Mouse (Mus musculus): ENCODE results near the gene Fam81a.

The Fam81a gene

DNA sequence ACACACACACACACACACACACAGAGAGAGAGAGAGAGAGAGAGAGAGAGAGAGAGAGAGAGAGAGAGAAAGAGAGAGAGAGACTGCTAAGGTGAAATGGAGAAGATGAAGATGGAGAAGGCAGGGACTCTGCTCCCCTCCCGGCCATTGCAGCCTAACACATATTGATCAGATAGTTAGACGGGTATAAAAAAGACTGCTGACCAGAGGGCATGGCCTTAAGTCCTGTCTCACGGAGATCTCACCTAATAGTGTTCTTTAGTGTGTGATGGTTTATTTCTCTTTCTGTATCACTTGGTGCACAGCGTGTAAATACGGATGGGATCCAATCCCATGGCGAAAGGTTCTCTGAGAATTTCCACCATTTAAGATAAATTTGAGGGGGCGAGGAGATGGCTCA, at the start of gene Fam81a:
Gene Fam81a (minus strand): TSS at position 101 of the 400 bp plus-strand sequence.
- no peak for DNase-seq (ENCODE audit: extremely low read depth, insufficient read length, low spot score)

DNA sequence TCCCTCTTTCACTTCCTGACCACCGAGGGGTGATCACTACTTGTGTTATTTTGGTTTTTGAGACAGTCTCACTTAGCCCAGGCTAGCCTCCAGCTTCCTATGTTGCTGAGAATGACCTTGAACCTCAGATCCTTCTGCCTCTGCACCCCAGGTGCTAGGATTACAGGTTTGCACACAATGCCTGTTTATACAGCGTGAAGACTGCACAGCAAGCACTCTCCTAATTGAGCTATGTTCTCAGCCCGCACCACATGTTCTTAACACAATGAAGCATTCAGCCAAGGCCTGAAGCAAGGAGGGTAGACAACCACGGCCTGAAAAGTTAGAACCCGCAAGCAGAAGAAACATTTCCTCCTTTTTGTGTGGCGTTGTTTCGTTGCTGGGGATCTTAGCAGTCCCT, 40.3 kb upstream of the Fam81a start:
- DNase-seq (ENCODE audit: extremely low read depth, insufficient read length, low spot score) = no peak

DNA sequence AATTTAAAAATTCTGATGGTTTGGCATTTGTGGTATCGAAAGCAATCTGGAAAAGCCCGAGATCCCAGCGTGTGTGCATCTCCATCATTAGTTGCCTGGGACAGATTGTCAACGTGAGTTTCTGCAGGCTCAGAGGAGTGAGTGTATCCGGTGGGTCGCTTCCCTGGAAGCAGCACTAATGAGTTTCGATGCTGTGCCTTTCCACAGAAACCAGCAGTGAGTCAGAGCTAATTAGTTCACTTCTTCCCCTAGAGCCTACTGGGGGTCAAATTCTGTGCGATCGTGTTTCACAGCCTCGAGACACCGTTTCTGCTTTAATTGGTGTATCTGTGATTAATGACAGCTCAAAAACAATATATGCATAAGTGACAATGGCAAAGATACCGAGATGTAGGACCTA, 39.4 kb upstream of the Fam81a start:
- no peak for DNase-seq (ENCODE audit: extremely low read depth, insufficient read length, low spot score)

DNA sequence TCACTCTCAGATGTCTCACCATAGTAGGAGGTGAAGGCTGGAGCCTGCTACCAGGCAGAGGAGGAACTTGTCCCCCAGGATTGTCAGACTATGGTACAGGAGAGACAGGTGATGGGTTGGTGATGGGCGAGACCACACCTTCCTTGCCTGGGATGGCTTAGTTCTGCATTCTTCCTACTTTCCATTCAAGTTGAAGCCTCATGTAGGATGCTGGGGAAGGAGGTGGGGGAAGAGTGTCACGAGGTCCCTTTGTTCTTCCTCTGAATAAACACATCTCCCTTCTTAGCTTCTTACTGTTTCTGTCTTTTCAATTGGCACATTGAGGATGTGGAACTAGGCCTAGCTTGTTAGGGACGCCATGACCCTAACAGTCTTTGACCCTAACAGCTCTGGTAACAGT, 33.9 kb upstream of the Fam81a start:
- DNase-seq (ENCODE audit: extremely low read depth, insufficient read length, low spot score) = no peak

DNA sequence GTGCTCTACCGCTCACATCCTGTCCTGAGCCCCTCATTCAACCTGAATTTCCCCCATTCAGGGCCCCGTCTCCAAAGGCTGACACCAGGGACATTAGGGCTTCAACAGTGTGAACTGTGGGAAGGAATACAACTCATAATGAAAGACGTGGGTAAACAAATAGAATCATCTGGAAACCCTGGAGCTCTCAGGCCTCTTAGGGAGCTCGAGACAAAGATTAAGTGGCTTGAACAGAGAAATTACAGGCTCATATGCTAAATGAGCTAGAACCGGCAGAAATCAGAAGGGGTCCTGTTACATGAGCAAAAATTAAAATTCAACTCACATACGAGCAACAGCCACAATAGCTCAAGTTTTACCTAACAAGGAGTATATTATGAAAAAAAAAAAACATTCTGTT, 32.5 kb upstream of the Fam81a start:
- DNase-seq (ENCODE audit: extremely low read depth, insufficient read length, low spot score) = no peak

- no peak for DNase-seq (ENCODE audit: extremely low read depth, insufficient read length, low spot score)
Observed at GRCm38 (mm10) chr9:70174291-70174848, 32.0 kb upstream of the Fam81a start.

- DNase-seq (ENCODE audit: extremely low read depth, insufficient read length, low spot score) = no peak
Observed at GRCm38 (mm10) chr9:70168973-70169372, 26.6 kb upstream of the Fam81a start.

DNA sequence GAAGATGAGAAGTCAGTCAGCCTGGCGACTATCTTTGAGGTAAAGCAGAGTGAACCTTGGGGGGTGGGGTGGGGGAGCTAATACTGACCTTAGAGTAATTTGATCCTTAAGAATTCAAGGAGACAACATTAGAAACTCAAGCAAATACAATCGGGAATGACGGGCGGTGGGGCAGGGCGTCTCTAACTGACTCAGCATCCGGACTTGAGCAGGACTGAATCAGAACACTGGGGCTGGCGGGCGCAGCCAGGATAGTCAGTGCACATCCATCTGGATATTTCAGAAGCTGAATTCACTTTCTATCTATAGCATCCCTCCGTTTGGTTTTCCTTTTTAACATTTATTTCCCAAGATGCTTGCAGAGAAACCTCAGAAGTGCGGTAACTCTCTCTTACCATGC, 17.7 kb upstream of the Fam81a start:
- DNase-seq (ENCODE audit: extremely low read depth, insufficient read length, low spot score) = no peak

GRCm38 (mm10) chr9:70147618-70148017, 5.3 kb upstream of the Fam81a start:
- DNase-seq (ENCODE audit: extremely low read depth, insufficient read length, low spot score) = no peak

- no peak for DNase-seq (ENCODE audit: extremely low read depth, insufficient read length, low spot score)
Observed at GRCm38 (mm10) chr9:70145426-70145825, 3.1 kb upstream of the Fam81a start.

DNA sequence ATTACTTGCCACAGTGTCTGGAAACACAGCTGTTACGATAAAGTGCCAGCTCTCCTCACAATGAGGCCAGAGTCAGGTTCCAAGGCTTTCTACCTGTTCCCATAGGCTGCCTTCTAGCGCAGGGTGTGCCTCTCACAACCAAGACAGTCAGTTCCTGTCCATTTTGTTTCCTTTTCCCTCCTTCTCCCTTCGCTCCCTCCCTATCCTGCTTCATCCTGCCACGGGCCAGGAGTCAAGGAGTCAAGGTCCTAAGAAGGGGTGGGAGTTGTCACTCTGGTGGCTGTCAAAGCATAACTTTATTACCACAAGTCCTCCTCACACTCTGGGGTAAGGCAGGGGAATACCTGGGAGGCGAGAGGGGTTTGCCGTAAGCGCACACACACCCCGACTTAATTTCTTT, 966 bp upstream of the Fam81a start:
- no peak for DNase-seq (ENCODE audit: extremely low read depth, insufficient read length, low spot score)

GRCm38 (mm10) chr9:70141885-70142326, 454 bp downstream of the Fam81a start:
- DNase-seq (ENCODE audit: extremely low read depth, insufficient read length, low spot score) = no peak

- DNase-seq (ENCODE audit: extremely low read depth, insufficient read length, low spot score) = peak; percentile 7
Observed at GRCm38 (mm10) chr9:70140871-70141796, 1.2 kb downstream of the Fam81a start.

DNA sequence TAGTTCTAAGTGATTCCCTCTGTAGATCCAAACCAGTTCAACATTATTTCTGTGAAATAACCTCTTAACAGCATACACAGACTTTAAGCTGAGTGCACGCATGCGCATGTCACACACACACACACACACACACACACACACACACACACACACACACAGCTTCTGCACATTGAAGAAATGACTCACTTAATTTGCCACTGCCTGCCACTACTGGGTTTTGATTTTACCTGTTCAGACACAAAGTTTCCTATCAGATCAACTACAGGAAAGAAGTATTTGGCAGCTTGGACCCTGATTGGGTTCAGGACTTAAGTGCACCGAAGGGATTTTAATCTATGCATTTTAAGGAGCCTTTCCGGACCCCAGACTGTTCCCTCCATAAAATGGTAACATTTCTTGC, 2.0 kb downstream of the Fam81a start:
- no peak for DNase-seq (ENCODE audit: extremely low read depth, insufficient read length, low spot score)

- no peak for DNase-seq (ENCODE audit: extremely low read depth, insufficient read length, low spot score)
Observed at GRCm38 (mm10) chr9:70139331-70139885, 3.0 kb downstream of the Fam81a start.

DNA sequence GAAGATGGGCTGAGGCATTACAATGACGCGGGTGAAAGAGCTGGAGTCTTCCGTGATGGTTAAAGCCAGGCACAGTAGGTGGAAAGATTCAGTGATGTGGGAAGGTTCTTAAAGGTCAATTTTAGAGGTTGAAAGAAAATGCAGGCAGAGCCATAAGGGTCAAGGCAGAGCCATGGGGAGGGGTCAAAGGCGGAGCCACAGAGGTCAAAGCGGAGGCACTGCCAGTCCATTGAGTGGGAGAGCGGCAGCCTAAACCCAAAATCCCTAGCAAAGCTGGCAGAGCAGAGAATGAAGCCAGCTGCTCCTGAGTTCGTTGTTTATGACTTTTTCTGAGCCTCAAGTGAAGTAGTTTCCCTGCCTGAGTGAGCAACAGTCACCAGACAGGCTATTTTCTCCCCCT, 3.8 kb downstream of the Fam81a start:
- DNase-seq (ENCODE audit: extremely low read depth, insufficient read length, low spot score) = no peak

DNA sequence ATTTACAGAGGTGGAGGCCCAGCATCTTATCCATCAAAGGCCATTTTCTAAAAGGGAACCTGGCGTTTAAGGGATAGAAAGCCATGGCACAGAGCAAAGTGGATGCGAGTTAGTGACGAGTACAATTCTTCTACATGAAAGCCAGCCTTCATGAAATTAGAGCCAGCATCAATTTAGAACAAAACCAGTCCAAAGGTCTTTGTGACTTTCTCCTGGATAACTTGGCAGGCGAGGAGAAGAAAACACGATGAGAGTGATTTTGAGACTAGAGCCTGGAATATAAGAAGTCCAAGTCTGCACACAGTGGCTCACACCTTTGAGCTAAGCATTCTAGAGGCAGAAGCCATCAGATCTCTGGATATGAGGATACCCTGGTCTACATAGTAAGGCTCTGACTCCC, 4.4 kb downstream of the Fam81a start:
- no peak for DNase-seq (ENCODE audit: extremely low read depth, insufficient read length, low spot score)

DNA sequence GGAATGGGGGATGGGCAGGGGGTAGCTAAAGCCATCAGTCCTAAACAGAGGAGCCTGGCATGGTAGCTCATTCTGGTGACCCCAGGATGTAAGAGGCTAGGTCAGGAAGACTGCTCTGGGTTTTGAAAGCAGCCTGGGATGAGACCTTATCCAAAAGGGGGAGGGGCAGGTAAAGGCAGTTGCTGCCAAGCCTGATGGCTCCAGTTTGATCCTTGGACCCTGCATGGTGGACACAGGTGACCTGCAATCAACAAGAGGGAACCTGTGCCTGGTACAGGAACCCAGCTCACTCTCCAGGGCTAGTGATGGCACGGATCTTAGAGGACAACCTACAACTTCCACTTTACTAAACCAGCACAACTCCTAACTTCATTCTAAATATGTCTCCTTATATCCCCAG, 7.2 kb downstream of the Fam81a start:
- DNase-seq (ENCODE audit: extremely low read depth, insufficient read length, low spot score) = no peak

DNA sequence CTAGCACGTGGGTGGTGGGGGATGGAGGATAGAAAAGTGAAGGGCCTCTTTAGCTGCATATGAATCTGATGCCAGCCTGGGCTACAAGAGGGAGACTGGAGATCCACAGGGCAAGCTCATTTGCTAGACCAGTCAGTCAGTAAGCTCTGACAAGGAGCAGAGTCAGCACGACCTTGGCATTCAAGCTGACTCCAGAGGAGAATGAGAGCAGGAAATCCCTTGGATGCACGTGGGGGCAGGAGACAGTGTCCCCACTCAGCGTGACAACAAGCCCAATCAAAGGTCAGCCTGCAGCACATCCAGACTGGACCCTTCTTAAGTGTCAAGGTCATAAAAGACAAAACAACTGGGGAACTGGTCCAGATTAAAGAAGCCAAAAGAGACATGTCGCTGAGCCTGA, 7.6 kb downstream of the Fam81a start:
- DNase-seq (ENCODE audit: extremely low read depth, insufficient read length, low spot score) = no peak

GRCm38 (mm10) chr9:70134215-70134614, 8.1 kb downstream of the Fam81a start:
- no peak for DNase-seq (ENCODE audit: extremely low read depth, insufficient read length, low spot score)

DNA sequence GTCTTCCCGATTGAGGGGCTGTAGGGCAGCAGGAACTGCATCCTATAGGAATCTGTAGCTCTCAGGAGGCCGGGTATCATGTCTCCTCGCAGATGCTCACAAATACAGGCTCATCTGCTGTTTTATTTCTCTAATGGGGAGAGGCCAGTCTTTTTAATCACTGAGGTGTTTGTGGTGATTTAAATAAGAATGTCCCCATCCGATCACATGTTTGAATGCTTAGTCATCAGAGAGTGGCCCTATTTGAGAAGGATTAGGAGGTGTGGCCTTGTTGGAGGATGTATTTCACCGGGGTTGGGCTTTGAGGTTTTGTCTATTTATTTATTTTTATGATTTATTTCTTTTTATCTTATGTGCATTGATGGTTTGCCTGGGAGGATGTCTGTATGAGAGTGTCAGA, 11.6 kb downstream of the Fam81a start:
- no peak for DNase-seq (ENCODE audit: extremely low read depth, insufficient read length, low spot score)

DNA sequence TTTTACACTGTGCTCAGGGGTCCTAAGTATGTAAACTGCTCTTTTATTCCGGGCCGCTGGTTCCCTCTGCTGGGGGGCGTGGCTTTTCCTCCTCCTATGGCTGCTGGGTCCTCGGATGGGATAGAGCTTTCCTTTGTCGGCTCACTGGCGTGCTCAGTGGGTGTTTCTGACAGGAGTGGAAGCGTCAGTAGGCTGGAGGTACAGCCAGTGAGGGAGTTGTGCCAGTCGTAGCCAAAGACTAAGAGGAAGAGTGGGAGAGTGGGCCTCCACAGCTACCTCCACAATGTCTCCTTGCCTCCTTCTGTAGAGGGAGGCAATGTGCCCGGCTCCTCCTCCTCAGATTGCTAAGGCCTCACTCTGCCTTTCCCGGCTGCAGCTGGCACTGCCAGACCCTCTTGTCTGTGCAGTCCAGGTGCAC, 30.5 kb downstream of the Fam81a start:
- DNase-seq (ENCODE audit: extremely low read depth, insufficient read length, low spot score) = no peak
